Mouse (Mus musculus): ENCODE measurements at regions not wholly inside any gene's neighbourhood (a gene's known extent, or its start where the extent isn't known, plus 50 kb on each side); places are given as distances from the start of the nearest gene placed in this dataset.

DNA sequence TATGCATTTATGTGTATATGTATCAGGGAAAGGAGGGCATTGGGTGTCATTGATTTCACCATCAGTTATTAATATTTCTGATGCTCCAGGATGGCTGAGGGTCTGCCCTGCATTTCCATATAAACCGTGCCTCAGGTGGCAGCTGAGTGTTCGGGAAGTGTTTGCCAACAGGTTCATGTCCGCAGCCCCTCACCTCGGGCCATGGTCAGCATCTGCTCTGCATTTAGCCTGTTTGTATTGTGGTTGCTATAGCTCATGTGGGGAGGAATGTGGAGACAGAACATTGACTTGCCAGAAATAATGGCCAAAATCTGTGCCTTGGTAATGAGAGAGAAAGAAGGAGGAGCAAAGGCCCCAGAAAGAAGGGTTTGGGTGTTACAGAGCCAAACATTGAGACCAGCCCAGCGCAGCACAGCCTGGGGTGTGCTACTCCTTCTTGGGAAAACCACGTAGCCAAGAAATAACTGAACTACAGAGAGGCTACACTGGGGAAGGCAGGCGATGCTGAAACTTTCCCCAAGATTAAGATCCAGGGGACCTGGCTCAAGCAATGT lies 338.0 kb downstream of the Agtpbp1 start:
- no peaks in the 10 kb centered on the region for H3K9me3 ChIP-seq
- H3K4me3 ChIP-seq (replicated peaks), result no peak overlapping the region
- no peak for ATAC-seq
- no peak overlapping the region for H3K9ac ChIP-seq (replicated peaks)
- no peak overlapping the region for H3K4me2 ChIP-seq (replicated peaks)
- H3K27me3 ChIP-seq, result no peaks in the 10 kb centered on the region
- WGBS, result 88% methylated on average over 7 of the region's 7 CpGs
- peaks cover 22% of the 10 kb centered on the region for H3K4me1 ChIP-seq (replicated peaks)
- H3K36me3 ChIP-seq, result no peaks in the 10 kb centered on the region
- H3K27ac ChIP-seq, result no peak overlapping the region

DNA sequence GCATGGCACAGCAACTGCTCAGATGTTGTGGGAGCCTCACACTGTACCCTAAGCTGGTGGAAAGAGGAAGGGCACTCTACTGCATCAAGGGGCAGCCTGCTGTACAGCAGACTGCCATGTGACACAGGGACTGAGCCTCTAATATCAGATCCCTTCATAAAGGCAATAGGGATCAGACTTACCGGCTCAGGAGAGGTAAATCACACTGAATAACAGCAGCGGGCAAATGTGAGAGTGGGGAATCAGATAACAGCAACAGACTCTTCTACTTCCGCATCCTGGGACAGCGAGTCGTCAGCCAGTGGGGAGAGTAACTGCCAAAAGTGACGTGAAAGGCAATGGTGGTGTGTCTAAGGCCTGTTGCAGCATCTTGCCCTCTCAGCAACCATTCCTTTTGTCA lies 339.0 kb downstream of the Agtpbp1 start:
- Histone ChIP-seq H3K9me3 (no peaks in the 10 kb centered on the region), H3K4me3 (replicated peaks) (no peak overlapping the region), H3K4me1 (replicated peaks) (peaks cover 12% of the 10 kb centered on the region), H3K27ac (no peak overlapping the region), H3K27me3 (no peaks in the 10 kb centered on the region), H3K9ac (replicated peaks) (no peak overlapping the region), H3K4me2 (replicated peaks) (no peak overlapping the region), H3K36me3 (no peaks in the 10 kb centered on the region)
- ATAC-seq, result no peak
- WGBS, result 80% methylated on average over 6 of the region's 6 CpGs

GRCm38 (mm10) chr13:59244622-59245021 lies 340.4 kb downstream of the Agtpbp1 start:
- no peaks in the 10 kb centered on the region for H3K27me3 ChIP-seq
- H3K9me3 ChIP-seq, result no peaks in the 10 kb centered on the region
- 0 out of 2 replicates have a peak, but pooled peaks cover under 1% of the 10 kb centered on the region for H3K4me1 ChIP-seq (replicated peaks)
- 89% methylated on average over 1 of the region's 1 CpGs for WGBS
- H3K4me3 ChIP-seq (replicated peaks), result no peak overlapping the region
- no peaks in the 10 kb centered on the region for H3K36me3 ChIP-seq
- no peak overlapping the region for H3K9ac ChIP-seq (replicated peaks)
- H3K4me2 ChIP-seq (replicated peaks), result no peak overlapping the region
- no peak for ATAC-seq
- H3K27ac ChIP-seq, result no peak overlapping the region

GRCm38 (mm10) chr13:59242671-59243070 lies 342.4 kb downstream of the Agtpbp1 start:
- no peaks in the 10 kb centered on the region for H3K9me3 ChIP-seq
- whole genome bisulfite sequencing, result 81% methylated on average over 4 of the region's 4 CpGs
- H3K4me2 ChIP-seq (replicated peaks), result no peak overlapping the region
- no peak for ATAC-seq
- no peaks in the 10 kb centered on the region for H3K27me3 ChIP-seq
- no peak overlapping the region for H3K4me3 ChIP-seq (replicated peaks)
- no peaks in the 10 kb centered on the region for H3K4me1 ChIP-seq (replicated peaks)
- no peaks in the 10 kb centered on the region for H3K36me3 ChIP-seq
- no peak overlapping the region for H3K27ac ChIP-seq
- H3K9ac ChIP-seq (replicated peaks), result no peak overlapping the region

DNA sequence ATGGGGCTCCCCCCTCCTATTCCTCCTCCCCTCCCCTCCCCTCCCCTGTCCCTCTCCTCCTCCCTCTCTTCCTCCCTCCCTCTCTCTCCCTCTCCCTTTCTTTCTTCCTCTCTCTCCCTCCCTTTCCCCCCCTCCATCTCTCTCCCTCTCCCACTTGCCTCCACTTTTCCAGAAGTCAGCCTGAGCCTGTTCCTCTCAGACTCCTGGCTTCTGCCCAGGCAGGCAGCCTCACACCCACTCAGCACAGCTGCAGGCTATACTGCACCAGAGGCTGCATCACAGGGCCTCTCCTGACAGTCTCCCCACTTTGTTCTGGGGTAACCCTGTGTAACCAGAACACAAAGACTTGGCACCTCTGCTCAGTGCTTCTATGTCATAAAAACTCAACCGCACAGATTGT lies 346.3 kb downstream of the Agtpbp1 start:
- no peak overlapping the region for H3K4me2 ChIP-seq (replicated peaks)
- H3K36me3 ChIP-seq, result no peaks in the 10 kb centered on the region
- H3K27me3 ChIP-seq, result no peaks in the 10 kb centered on the region
- WGBS, result 92% methylated on average over 1 of the region's 1 CpGs
- H3K27ac ChIP-seq, result no peak overlapping the region
- no peaks in the 10 kb centered on the region for H3K4me1 ChIP-seq (replicated peaks)
- H3K4me3 ChIP-seq (replicated peaks), result no peak overlapping the region
- no peaks in the 10 kb centered on the region for H3K9me3 ChIP-seq
- no peak for ATAC-seq
- H3K9ac ChIP-seq (replicated peaks), result no peak overlapping the region

DNA sequence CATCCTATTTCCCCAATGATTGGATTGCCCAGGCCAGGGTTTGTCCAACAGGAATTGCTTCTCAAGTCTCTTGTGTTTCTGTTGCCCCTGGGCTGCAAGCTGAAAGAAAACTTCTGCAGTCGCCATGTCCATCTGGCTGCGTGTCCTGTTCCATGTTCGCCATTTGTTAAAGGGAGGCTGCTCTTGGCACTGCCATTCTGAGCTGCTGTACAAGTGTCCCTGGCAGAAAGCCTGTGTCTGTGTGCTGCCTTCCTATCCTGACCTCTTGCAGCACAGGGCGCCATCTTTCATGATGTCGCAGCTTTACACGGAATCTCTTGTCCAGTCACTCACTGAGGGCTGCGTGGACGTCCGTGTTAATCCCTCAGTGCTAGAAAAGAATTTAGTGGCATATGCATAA lies 349.2 kb downstream of the Agtpbp1 start:
- H3K36me3 ChIP-seq, result no peaks in the 10 kb centered on the region
- ATAC-seq, result no peak
- no peak overlapping the region for H3K4me2 ChIP-seq (replicated peaks)
- no peaks in the 10 kb centered on the region for H3K27me3 ChIP-seq
- H3K9ac ChIP-seq (replicated peaks), result no peak overlapping the region
- no peaks in the 10 kb centered on the region for H3K4me1 ChIP-seq (replicated peaks)
- no peak overlapping the region for H3K4me3 ChIP-seq (replicated peaks)
- no peak overlapping the region for H3K27ac ChIP-seq
- no peaks in the 10 kb centered on the region for H3K9me3 ChIP-seq
- WGBS, result 84% methylated on average over 9 of the region's 9 CpGs

DNA sequence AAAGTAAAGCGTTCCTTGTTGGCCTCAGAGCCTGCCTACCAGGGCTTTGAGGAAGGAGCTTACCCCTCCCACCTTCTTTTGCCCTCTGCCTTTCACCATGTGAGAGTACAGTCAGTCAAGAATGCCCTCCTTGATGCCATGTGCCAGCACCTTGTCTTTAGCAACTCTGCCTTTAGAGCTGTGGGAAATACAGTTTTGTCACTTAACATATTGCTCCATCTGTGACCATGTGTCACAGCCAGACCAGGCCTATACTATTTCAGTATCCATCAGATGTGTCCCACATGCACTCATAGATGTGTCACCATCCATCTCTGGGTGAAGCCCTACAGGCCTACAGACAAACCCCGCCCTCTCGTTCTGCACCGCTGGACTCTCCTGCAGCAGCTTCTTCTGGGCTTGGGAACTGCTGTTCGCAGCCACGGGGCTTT lies 355.9 kb downstream of the Agtpbp1 start:
- H3K27ac ChIP-seq, result no peak overlapping the region
- H3K4me1 ChIP-seq (replicated peaks), result peaks cover 6% of the 10 kb centered on the region; the same call in 1 of the 2 replicates
- no peak overlapping the region for H3K4me3 ChIP-seq (replicated peaks)
- ATAC-seq, result no peak
- H3K36me3 ChIP-seq, result no peaks in the 10 kb centered on the region
- WGBS, result 87% methylated on average over 6 of the region's 6 CpGs
- no peaks in the 10 kb centered on the region for H3K27me3 ChIP-seq
- no peaks in the 10 kb centered on the region for H3K9me3 ChIP-seq
- H3K4me2 ChIP-seq (replicated peaks), result no peak overlapping the region
- no peak overlapping the region for H3K9ac ChIP-seq (replicated peaks)

DNA sequence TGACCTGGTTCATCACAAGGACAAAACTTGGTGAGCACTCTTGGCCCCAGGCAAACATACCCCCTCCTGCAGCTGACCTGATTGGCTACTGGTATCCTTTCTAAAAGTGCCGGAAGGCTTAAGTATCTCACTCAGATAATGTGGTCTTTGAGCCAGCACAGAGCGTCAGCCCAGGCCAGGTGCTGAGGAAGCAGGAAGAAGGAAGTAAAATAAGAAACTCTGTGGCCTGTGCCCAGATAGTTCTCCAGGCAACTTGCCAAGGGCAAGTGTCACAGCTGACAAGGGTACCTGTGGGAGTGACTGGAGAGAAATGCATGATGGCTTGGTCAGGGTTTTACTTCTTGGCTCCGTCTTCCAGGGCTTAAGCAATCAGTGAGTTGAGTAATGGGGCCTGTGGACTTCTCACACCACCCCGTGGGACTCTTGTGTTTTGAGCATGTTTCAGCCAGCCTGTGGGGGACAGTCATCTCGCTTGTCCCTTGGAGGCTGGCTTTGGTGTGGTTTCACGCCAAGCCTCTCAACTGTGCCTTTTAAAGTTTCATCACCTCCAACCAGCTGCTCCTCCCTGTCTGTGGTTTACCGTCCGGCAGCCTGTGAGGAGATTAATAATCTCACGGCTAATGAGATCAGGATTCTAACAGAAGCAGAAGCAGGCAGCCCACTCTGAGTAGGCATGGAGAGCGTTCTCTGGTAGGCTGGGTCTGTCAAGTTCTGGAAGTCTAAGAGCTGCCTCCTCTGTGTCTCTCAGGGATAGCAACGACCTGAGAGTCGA lies 356.8 kb downstream of the Agtpbp1 start:
- Histone ChIP-seq H3K4me1 (replicated peaks) (peaks cover 6% of the 10 kb centered on the region; the same call in 1 of the 2 replicates), H3K36me3 (no peaks in the 10 kb centered on the region), H3K4me3 (replicated peaks) (no peak overlapping the region), H3K9me3 (no peaks in the 10 kb centered on the region), H3K9ac (replicated peaks) (no peak overlapping the region), H3K4me2 (replicated peaks) (no peak overlapping the region), H3K27me3 (no peaks in the 10 kb centered on the region), H3K27ac (no peak overlapping the region; the same call in 1 of the 2 replicates)
- ATAC-seq, result no peak
- 62% methylated on average over 12 of the region's 12 CpGs for WGBS

GRCm38 (mm10) chr13:59227523-59228058 lies 357.4 kb downstream of the Agtpbp1 start:
- Histone ChIP-seq H3K27me3 (no peaks in the 10 kb centered on the region), H3K27ac (no peak overlapping the region), H3K4me2 (replicated peaks) (no peak overlapping the region), H3K9me3 (no peaks in the 10 kb centered on the region), H3K36me3 (no peaks in the 10 kb centered on the region), H3K4me3 (replicated peaks) (no peak overlapping the region), H3K4me1 (replicated peaks) (peaks cover 6% of the 10 kb centered on the region; the same call in 1 of the 2 replicates), H3K9ac (replicated peaks) (no peak overlapping the region)
- 93% methylated on average over 13 of the region's 13 CpGs for WGBS
- ATAC-seq, result no peak

DNA sequence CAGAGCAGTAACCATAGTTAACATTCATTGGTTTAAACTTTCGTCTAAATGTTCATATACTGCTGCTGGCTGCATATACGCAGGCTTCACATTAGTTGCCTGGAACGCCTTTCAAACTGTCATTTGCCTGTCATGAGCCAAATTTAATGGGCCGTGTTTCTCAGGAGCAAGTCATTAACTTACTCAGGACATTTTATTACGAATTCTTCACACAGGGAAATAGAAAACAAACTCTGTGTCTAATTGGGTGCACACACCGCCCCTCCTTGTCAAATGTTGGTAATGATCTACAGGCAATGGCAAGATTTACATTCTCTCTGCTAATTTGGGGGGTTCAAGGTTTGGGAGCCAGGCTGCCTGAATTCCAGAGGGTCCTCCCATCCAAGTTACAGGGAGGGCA lies 364.4 kb downstream of the Agtpbp1 start:
- WGBS, result 84% methylated on average over 6 of the region's 6 CpGs
- Histone ChIP-seq H3K4me3 (replicated peaks) (no peak overlapping the region), H3K27ac (no peak overlapping the region), H3K9ac (replicated peaks) (no peak overlapping the region), H3K4me1 (replicated peaks) (no peaks in the 10 kb centered on the region), H3K27me3 (no peaks in the 10 kb centered on the region), H3K9me3 (no peaks in the 10 kb centered on the region), H3K4me2 (replicated peaks) (no peak overlapping the region), H3K36me3 (no peaks in the 10 kb centered on the region)
- no peak for ATAC-seq

DNA sequence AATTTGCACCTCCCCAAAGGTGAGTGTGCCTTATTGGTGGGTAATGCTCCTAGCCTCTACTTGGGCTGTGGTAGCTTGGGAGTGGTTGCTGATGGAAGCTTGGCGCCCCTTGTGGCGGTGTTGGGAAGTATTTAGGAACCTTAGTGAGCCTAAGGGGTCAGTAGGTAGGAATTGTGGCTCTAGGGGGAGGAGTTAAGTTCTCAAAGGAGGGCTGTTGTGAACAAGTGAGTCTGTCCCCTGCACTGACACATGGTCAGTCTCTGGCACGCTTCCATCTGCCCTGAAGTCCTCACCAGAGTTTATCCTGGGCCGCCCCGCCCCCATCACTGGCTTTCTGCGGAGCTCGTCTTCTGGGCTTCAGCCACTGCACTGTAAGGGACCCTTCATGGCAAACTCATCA lies 364.9 kb downstream of the Agtpbp1 start:
- Histone ChIP-seq H3K27me3 (no peaks in the 10 kb centered on the region), H3K27ac (no peak overlapping the region), H3K4me2 (replicated peaks) (no peak overlapping the region), H3K4me3 (replicated peaks) (no peak overlapping the region), H3K36me3 (no peaks in the 10 kb centered on the region), H3K9ac (replicated peaks) (no peak overlapping the region), H3K9me3 (no peaks in the 10 kb centered on the region), H3K4me1 (replicated peaks) (no peaks in the 10 kb centered on the region)
- ATAC-seq, result no peak
- WGBS, result 26% methylated on average over 7 of the region's 7 CpGs

GRCm38 (mm10) chr13:59216686-59217298 lies 368.2 kb downstream of the Agtpbp1 start:
- 76% methylated on average over 5 of the region's 5 CpGs for WGBS

More at GRCm38 (mm10) chr13:59216686-59217298, 368.2 kb downstream of the Agtpbp1 start:
- no peak for ATAC-seq
- Histone ChIP-seq H3K9me3 (no peaks in the 10 kb centered on the region), H3K27ac (no peak overlapping the region), H3K9ac (replicated peaks) (no peak overlapping the region), H3K4me2 (replicated peaks) (no peak overlapping the region), H3K4me1 (replicated peaks) (no peaks in the 10 kb centered on the region), H3K4me3 (replicated peaks) (no peak overlapping the region), H3K27me3 (no peaks in the 10 kb centered on the region), H3K36me3 (no peaks in the 10 kb centered on the region)
